Mouse (Mus musculus) limb, embryonic 14.5 days (tissue): Measurements from ENCODE around the gene Flot1. TPM values are rescaled to one million over a fixed set of nuclear protein-coding genes. Genes with fewer than 3 reads are reported as not detected.

Experiments used
- ATAC-seq: fragments of 200-750 bp; cut with Nextera tagmentation; 2 replicates; pipeline ENCODE4 v1.8.0; 2017; ENCODE audit warnings: low read depth, moderate number of reproducible peaks, moderate TSS enrichment; ENCODE audit not compliant: low FRiP score
- DNase-seq: peaks from one replicate; pipeline ENCODE4 v3.0.0-alpha.2; 2015; ENCODE audit warnings: low spot score
- H3K27ac ChIP-seq: fragments of 300-500 bp; sonication (generic); replicated peaks from 2 replicates; pipeline ENCODE4 v1.5.1; 2014; ENCODE audit warnings: low read depth, mild to moderate bottlenecking, low read length, moderate library complexity, mixed read lengths
- H3K27me3 ChIP-seq: fragments of 300-500 bp; sonication (generic); 2 replicates; pipeline ENCODE4 v1.6.1; 2014; ENCODE audit warnings: low read length, mixed read lengths; ENCODE audit not compliant: control insufficient read depth, insufficient read depth
- H3K36me3 ChIP-seq: fragments of 300-500 bp; sonication (generic); 2 replicates; pipeline ENCODE4 v1.6.1; 2014; ENCODE audit warnings: mild to moderate bottlenecking, low read length, moderate library complexity, mixed read lengths; ENCODE audit not compliant: control insufficient read depth, insufficient read depth
- H3K4me1 ChIP-seq: fragments of 300-500 bp; sonication (generic); 2 replicates; pipeline ENCODE4 v1.6.1; 2014; ENCODE audit warnings: antibody characterized with exemption, low read length, mixed read lengths; ENCODE audit not compliant: control insufficient read depth, insufficient read depth
- H3K4me2 ChIP-seq: fragments of 300-500 bp; sonication (generic); replicated peaks from 2 replicates; pipeline ENCODE4 v1.6.1; 2014; ENCODE audit warnings: low read depth, mild to moderate bottlenecking, low read length, moderate library complexity; ENCODE audit not compliant: severe bottlenecking
- H3K4me3 ChIP-seq: fragments of 300-500 bp; sonication (generic); replicated peaks from 2 replicates; pipeline ENCODE4 v1.5.1; 2014; ENCODE audit warnings: low read length
- H3K9ac ChIP-seq: fragments of 300-500 bp; sonication (generic); 2 replicates; pipeline ENCODE4 v1.6.1; 2014; ENCODE audit warnings: mild to moderate bottlenecking, low read depth, low read length, moderate library complexity; ENCODE audit not compliant: severe bottlenecking
- H3K9me3 ChIP-seq: fragments of 300-500 bp; sonication (generic); 2 replicates; pipeline ENCODE4 v1.6.1; 2016; ENCODE audit warnings: low read length; ENCODE audit not compliant: control insufficient read depth
- POLR2A ChIP-seq: fragments of 200-500 bp; IDR thresholded peaks from 2 replicates; pipeline ENCODE4 v1.8.0; 2012; ENCODE audit warnings: inconsistent platforms, mild to moderate bottlenecking, moderate library complexity, borderline replicate concordance; ENCODE audit not compliant: insufficient read depth, insufficient read length; ENCODE audit errors: extremely low read depth
- WGBS: fragments of 180-500 bp; shearing (Covaris S2); extraction: QIAGEN DNeasy Blood & Tissue Kit; methylation state at CpG from one replicate; pipeline ENCODE4 v1.1.7; 2014; 5-methylcytosine and 5-hydroxymethylcytosine counted together
- polyA plus RNA-seq, 2 experiments: library from polyadenylated mRNA; depleted of rRNA in 1 of 2; stranded (reverse) in 1 of 2; unstranded in 1 of 2; fragments of >200 nt; fragmentation: Nextera tagmentation in 1 of 2; extraction: Ambion mirVana in 1 of 2; gene quantifications; 2 replicates each; pipeline versions ENCODE4 v1.2.1 to v1.2.3; 2012 to 2014

Gene Flot1
- polyA plus RNA-seq, 2 experiments, result 47.2 to 66.3 TPM

DNA sequence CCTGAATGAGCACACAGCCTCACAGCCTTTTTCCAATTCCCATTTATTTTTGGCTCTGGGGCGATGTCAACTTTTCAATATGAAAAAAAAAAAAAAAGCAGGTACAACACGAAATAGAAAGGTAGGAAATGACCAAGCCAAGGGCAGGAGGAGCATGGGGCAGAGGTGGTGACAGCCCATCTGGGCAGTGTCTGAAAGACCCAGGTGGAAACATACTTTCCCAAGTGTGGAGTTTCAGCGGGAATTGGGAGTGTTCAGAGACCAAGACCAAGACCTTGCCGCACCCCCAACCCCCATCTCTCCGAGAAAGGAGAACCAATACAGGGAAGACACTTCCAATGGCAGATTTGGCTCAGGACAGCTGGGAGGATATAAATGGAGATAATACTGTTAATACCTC is 10.9 kb downstream of the Flot1 start:
- no peak overlapping the region for H3K27ac ChIP-seq
- 56% methylated on average over 5 of the region's 5 CpGs for WGBS
- H3K9ac ChIP-seq, result no peak overlapping the region
- no peak for ATAC-seq
- H3K4me1 ChIP-seq, result peaks cover 23% of the 10 kb centered on the region
- no peak overlapping the region for H3K4me2 ChIP-seq
- H3K27me3 ChIP-seq, result no peaks in the 10 kb centered on the region
- no peak for DNase-seq
- H3K9me3 ChIP-seq, result no peaks in the 10 kb centered on the region
- H3K4me3 ChIP-seq, result 0 out of 2 replicates have a peak overlapping the region, but pooled peaks have one; percentile 52
- no peak for TF ChIP-seq POLR2A
- H3K36me3 ChIP-seq, result peaks cover 63% of the 10 kb centered on the region

DNA sequence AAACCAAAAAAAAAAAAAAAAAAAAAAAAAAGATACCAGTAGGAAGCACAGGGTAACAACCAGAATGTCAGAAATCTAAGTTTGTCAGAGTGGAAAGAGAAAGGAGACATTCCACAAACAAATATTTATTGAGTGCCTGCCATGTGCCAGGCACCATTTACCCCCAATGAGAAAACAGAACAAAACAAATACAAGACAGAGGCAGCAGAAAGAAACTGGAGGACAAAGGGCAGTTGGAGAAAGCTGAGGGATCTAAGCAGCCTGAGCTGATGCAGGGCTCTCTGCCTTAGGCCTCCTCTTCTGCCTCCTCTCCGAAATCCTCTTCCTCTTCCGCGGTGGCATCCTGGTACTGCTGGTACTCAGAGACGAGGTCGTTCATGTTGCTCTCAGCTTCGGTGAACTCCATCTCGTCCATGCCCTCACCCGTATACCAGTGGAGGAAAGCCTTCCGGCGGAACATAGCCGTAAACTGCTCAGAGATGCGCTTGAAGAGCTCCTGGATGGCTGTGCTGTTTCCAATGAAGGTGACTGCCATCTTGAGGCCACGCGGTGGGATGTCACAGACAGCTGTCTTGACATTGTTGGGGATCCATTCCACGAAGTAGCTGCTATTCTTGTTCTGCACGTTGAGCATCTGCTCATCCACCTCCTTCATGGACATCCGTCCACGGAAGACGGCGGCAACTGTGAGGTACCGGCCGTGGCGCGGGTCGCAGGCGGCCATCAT is 11.8 kb downstream of the Flot1 start:
- Histone ChIP-seq H3K9me3 (no peaks in the 10 kb centered on the region), H3K9ac (0 out of 2 replicates have a peak overlapping the region, but pooled peaks have one; percentile 25), H3K27me3 (no peaks in the 10 kb centered on the region), H3K4me2 (peak overlapping the region; percentile 74), H3K27ac (no peak overlapping the region), H3K4me3 (peak overlapping the region; percentile 52), H3K36me3 (peaks cover 63% of the 10 kb centered on the region), H3K4me1 (peaks cover 28% of the 10 kb centered on the region)
- TF ChIP-seq POLR2A, result no peak
- DNase-seq (no peak), ATAC-seq (no peak)
- WGBS, result 73% methylated on average over 26 of the region's 26 CpGs

DNA sequence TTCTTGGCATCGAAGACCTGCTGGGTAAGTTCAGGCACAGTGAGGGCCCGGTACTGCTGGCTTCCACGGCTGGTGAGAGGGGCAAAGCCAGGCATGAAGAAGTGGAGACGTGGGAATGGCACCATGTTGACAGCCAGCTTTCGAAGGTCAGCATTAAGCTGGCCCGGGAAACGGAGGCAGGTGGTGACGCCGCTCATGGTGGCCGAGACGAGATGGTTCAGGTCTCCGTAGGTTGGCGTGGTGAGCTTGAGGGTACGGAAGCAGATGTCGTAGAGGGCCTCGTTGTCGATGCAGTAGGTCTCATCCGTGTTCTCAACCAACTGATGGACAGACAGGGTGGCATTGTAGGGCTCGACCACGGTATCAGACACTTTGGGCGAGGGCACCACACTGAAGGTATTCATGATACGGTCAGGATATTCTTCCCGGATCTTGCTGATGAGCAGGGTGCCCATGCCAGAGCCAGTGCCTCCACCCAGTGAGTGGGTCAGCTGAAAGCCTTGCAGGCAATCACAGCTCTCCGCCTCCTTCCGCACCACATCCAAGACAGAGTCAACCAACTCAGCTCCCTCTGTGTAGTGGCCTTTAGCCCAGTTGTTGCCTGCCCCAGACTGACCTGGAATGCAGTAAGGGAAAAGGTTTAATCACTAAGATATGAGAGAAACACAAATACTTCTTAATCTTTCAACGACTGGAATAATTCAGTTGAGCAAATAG is 12.6 kb downstream of the Flot1 start:
- 0 out of 2 replicates have a peak overlapping the region, but pooled peaks have one; percentile 25 for H3K9ac ChIP-seq
- TF ChIP-seq POLR2A, result no peak
- no peaks in the 10 kb centered on the region for H3K9me3 ChIP-seq
- DNase-seq (no peak), ATAC-seq (no peak)
- WGBS, result 74% methylated on average over 26 of the region's 26 CpGs
- H3K27me3 ChIP-seq, result no peaks in the 10 kb centered on the region
- H3K36me3 ChIP-seq, result peaks cover 60% of the 10 kb centered on the region
- H3K4me2 ChIP-seq, result peak overlapping the region; percentile 74
- peaks cover 26% of the 10 kb centered on the region for H3K4me1 ChIP-seq
- peak overlapping the region; percentile 52 for H3K4me3 ChIP-seq
- no peak overlapping the region for H3K27ac ChIP-seq

DNA sequence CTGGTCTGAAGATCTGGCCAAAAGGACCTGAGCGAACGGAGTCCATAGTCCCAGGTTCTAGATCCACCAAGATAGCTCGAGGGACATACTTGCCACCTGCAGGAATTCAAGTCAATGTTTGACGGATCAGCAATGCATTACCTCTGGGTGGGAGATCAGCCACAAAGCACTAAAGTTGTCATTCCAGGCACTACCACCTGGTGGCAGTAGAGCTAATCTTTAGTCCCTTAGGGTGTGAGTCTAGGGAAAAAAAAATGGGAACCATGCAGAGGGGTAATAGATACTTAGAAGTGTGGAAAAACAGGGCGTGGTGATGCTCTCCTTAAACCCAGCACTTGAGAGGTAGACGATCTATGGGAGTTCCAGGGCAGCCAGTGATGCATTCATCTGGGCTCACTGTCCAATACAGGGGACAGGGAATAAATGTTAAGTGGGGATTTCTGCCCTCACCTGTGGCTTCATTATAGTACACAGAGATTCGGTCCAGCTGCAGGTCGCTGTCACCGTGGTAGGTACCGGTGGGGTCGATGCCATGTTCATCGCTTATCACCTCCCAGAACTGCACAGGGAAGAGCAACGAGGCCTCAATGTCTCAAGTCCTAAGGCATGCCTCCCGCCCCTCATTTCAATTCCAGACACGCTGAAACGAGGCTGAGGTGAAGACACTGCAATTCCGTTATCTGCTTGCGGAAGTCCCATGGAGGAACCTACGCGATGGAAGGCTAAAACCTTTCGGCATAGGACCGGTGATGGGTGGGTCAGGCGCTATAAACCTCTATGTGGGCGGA is 13.3 kb downstream of the Flot1 start:
- Histone ChIP-seq H3K36me3 (peaks cover 56% of the 10 kb centered on the region), H3K4me1 (peaks cover 26% of the 10 kb centered on the region), H3K9ac (peak overlapping the region; percentile 92), H3K4me3 (peak overlapping the region; percentile 52), H3K27ac (peak overlapping the region; percentile 92), H3K9me3 (no peaks in the 10 kb centered on the region), H3K4me2 (peak overlapping the region; percentile 74), H3K27me3 (no peaks in the 10 kb centered on the region)
- peak; percentile 98 for DNase-seq
- no peak for ATAC-seq
- WGBS, result 7% methylated on average over 24 of the region's 24 CpGs
- TF ChIP-seq POLR2A, result no peak

DNA sequence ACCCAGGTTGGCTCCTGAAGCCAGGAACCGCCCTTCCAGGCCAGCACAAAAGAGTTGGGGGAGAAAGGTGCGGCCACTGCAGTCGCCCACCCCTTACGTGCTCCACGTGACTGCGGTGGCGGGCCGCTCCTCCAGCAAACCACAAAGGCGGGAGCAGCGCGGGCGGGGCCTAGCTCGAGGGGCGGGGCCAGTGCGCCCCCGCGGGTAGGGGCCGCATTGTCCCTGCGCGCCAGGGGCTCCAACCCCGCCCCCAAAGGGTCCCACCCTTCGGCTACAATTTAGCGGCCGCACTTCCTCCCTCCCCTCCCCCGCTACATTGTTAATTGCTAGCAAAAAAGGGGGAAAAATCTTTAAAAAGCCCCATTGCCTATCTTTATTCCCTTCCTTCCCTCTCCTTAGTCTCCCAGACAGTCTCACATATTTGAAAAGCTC is 14.0 kb downstream of the Flot1 start:
- Histone ChIP-seq H3K27ac (peak overlapping the region; percentile 92), H3K27me3 (no peaks in the 10 kb centered on the region), H3K36me3 (peaks cover 50% of the 10 kb centered on the region), H3K4me2 (peak overlapping the region; percentile 74), H3K4me1 (peaks cover 26% of the 10 kb centered on the region), H3K9ac (peak overlapping the region; percentile 92), H3K4me3 (peak overlapping the region; percentile 52), H3K9me3 (no peaks in the 10 kb centered on the region)
- no peak for TF ChIP-seq POLR2A
- WGBS, result under 1% methylated on average over 23 of the region's 25 CpGs
- ATAC-seq (peak; percentile 44), DNase-seq (peak; percentile 96)
